Mouse (Mus musculus) MEL (cell line): ENCODE results near the gene Opcml. TPM values are rescaled to one million over a fixed set of nuclear protein-coding genes. Genes with fewer than 3 reads are reported as not detected.

Source experiments
- DNase-seq: peaks from one replicate; pipeline ENCODE4 v3.0.0; 2011; ENCODE audit warnings: low read depth, low spot score
- H3K27ac ChIP-seq: 2 replicates; pipeline ENCODE4 v1.5.1; 2012; ENCODE audit warnings: low read depth, mild to moderate bottlenecking, control low read depth, low read length, moderate library complexity; ENCODE audit not compliant: control insufficient read depth
- H3K27me3 ChIP-seq, 2 experiments: fragments of 150-350 bp in 1 of 2; sonication (generic) in 1 of 2; 2 replicates each; pipeline ENCODE4 v1.6.1; 2012; ENCODE audit warnings: low read length in 2 of 2, mild to moderate bottlenecking in 2 of 2, improper control_type of control experiment in 1 of 2, moderate library complexity in 1 of 2; ENCODE audit not compliant: insufficient read depth in 2 of 2, control insufficient read depth in 1 of 2
- H3K36me3 ChIP-seq, 2 experiments: 2 replicates each; pipeline ENCODE4 v1.6.1; 2012 to 2014; ENCODE audit warnings: low read length in 2 of 2, improper control_type of control experiment in 1 of 2, inconsistent platforms in 1 of 2, mild to moderate bottlenecking in 1 of 2; ENCODE audit not compliant: insufficient read depth in 2 of 2, control insufficient read depth in 1 of 2
- H3K4me1 ChIP-seq, 2 experiments: fragments of 150-350 bp in 1 of 2; sonication (generic) in 1 of 2; 2 replicates each; pipeline ENCODE4 v1.6.1; 2012; ENCODE audit warnings: low read length in 2 of 2, improper control_type of control experiment in 1 of 2, mild to moderate bottlenecking in 1 of 2; ENCODE audit not compliant: insufficient read depth in 2 of 2, control insufficient read depth in 1 of 2
- H3K4me3 ChIP-seq, 2 experiments: fragments of 150-350 bp in 1 of 2; sonication (generic) in 1 of 2; 2 replicates each; pipeline ENCODE4 v1.5.1; 2012; ENCODE audit warnings: low read depth in 2 of 2, low read length in 2 of 2, mild to moderate bottlenecking in 2 of 2, moderate library complexity in 2 of 2, control low read depth in 1 of 2, improper control_type of control experiment in 1 of 2; ENCODE audit not compliant: control insufficient read depth in 1 of 2, insufficient read depth in 1 of 2
- H3K79me2 ChIP-seq: 2 replicates; pipeline ENCODE4 v1.6.1; 2012; ENCODE audit warnings: mild to moderate bottlenecking, low read length, moderate library complexity; ENCODE audit not compliant: control insufficient read depth, poor library complexity, insufficient read depth
- H3K9ac ChIP-seq: 2 replicates; pipeline ENCODE4 v1.6.1; 2012; ENCODE audit warnings: low read depth, mild to moderate bottlenecking, control low read depth, low read length, moderate library complexity; ENCODE audit not compliant: control insufficient read depth, poor library complexity, severe bottlenecking
- H3K9me3 ChIP-seq: fragments of 150-350 bp; sonication (generic); replicated peaks from 2 replicates; pipeline ENCODE4 v1.6.1; 2012; ENCODE audit warnings: mild to moderate bottlenecking, low read length, improper control_type of control experiment, moderate library complexity; ENCODE audit not compliant: insufficient read depth
- BHLHE40 ChIP-seq: IDR thresholded peaks from 2 replicates; pipeline ENCODE4 v1.6.1; 2012; ENCODE audit warnings: low read depth, mild to moderate bottlenecking, inconsistent platforms, low read length, improper control_type of control experiment, borderline replicate concordance
- CTCF ChIP-seq, 3 experiments: IDR thresholded peaks in 2 of 3; conservative IDR thresholded peaks in 1 of 3; 2 replicates each; pipeline ENCODE4 v1.5.1; 2011 to 2012; ENCODE audit warnings: low read length in 3 of 3, low read depth in 2 of 3, mild to moderate bottlenecking in 2 of 3, improper control_type of control experiment in 1 of 3, inconsistent platforms in 1 of 3, mixed read lengths in 1 of 3, moderate library complexity in 1 of 3; ENCODE audit not compliant: control insufficient read depth in 1 of 3, insufficient read depth in 1 of 3, poor library complexity in 1 of 3, severe bottlenecking in 1 of 3
- EP300 ChIP-seq, 2 experiments: IDR thresholded peaks; 2 replicates each; pipeline ENCODE4 v1.6.1; 2011; ENCODE audit warnings: improper control_type of control experiment in 2 of 2, low read length in 2 of 2, low read depth in 1 of 2, mild to moderate bottlenecking in 1 of 2
- ETS1 ChIP-seq: IDR thresholded peaks from 2 replicates; pipeline ENCODE4 v1.6.1; 2012; ENCODE audit warnings: low read depth, mild to moderate bottlenecking, inconsistent platforms, low read length, improper control_type of control experiment, moderate library complexity
- GABPA ChIP-seq: IDR thresholded peaks from 2 replicates; pipeline ENCODE4 v1.6.1; 2012; ENCODE audit warnings: low read depth, mild to moderate bottlenecking, inconsistent platforms, low read length, improper control_type of control experiment, moderate library complexity
- GATA1 ChIP-seq: IDR thresholded peaks from 2 replicates; pipeline ENCODE4 v1.6.1; 2011; ENCODE audit warnings: low read depth, low read length, improper control_type of control experiment
- JUND ChIP-seq: IDR thresholded peaks from 2 replicates; pipeline ENCODE4 v1.6.1; 2011; ENCODE audit warnings: low read depth, mild to moderate bottlenecking, improper control_type of control experiment, low read length
- KAT2A ChIP-seq: conservative IDR thresholded peaks from 2 replicates; pipeline ENCODE4 v1.6.1; 2012; ENCODE audit warnings: low read depth, low read length, improper control_type of control experiment, inconsistent platforms
- MAFK ChIP-seq: IDR thresholded peaks from 2 replicates; pipeline ENCODE4 v1.6.1; 2011; ENCODE audit warnings: low read depth, mild to moderate bottlenecking, low read length, improper control_type of control experiment, borderline replicate concordance
- MAX ChIP-seq: IDR thresholded peaks from 2 replicates; pipeline ENCODE4 v1.6.1; 2011; ENCODE audit warnings: low read length, improper control_type of control experiment
- MAZ ChIP-seq: IDR thresholded peaks from 2 replicates; pipeline ENCODE4 v1.6.1; 2012; ENCODE audit warnings: low read depth, mild to moderate bottlenecking, inconsistent platforms, low read length, improper control_type of control experiment
- MXI1 ChIP-seq: IDR thresholded peaks from 2 replicates; pipeline ENCODE4 v1.6.1; 2011; ENCODE audit warnings: mild to moderate bottlenecking, low read depth, low read length, improper control_type of control experiment
- MYC ChIP-seq: IDR thresholded peaks from 2 replicates; pipeline ENCODE4 v1.6.1; 2011; ENCODE audit warnings: low read depth, mild to moderate bottlenecking, low read length, improper control_type of control experiment, moderate library complexity
- NELFE ChIP-seq: IDR thresholded peaks from 2 replicates; pipeline ENCODE4 v1.6.1; 2011; ENCODE audit warnings: low read depth, low read length, improper control_type of control experiment
- NRF1 ChIP-seq: IDR thresholded peaks from 2 replicates; pipeline ENCODE4 v1.6.1; 2014; ENCODE audit warnings: low read depth, mild to moderate bottlenecking, inconsistent platforms, low read length, improper control_type of control experiment, moderate library complexity; ENCODE audit not compliant: poor library complexity, insufficient read depth, severe bottlenecking
- POLR2AphosphoS2 ChIP-seq: IDR thresholded peaks from 2 replicates; pipeline ENCODE4 v1.6.1; 2011; ENCODE audit warnings: low read length, improper control_type of control experiment
- POLR2AphosphoS5 ChIP-seq: IDR thresholded peaks from 2 replicates; pipeline ENCODE4 v1.6.1; 2012; ENCODE audit warnings: low read depth, borderline replicate concordance, mild to moderate bottlenecking, inconsistent platforms, low read length, moderate library complexity, mixed read lengths
- RAD21 ChIP-seq: IDR thresholded peaks from 2 replicates; pipeline ENCODE4 v1.6.1; 2011; ENCODE audit warnings: mild to moderate bottlenecking, low read depth, low read length, improper control_type of control experiment
- RCOR1 ChIP-seq: IDR thresholded peaks from 2 replicates; pipeline ENCODE4 v1.6.1; 2012; ENCODE audit warnings: low read depth, mild to moderate bottlenecking, inconsistent platforms, low read length, improper control_type of control experiment
- SIN3A ChIP-seq: IDR thresholded peaks from 2 replicates; pipeline ENCODE4 v1.6.1; 2012; ENCODE audit warnings: low read length, improper control_type of control experiment, inconsistent platforms
- SMC3 ChIP-seq: IDR thresholded peaks from 2 replicates; pipeline ENCODE4 v1.6.1; 2011; ENCODE audit warnings: low read depth, low read length, improper control_type of control experiment
- TAL1 ChIP-seq: IDR thresholded peaks from 2 replicates; pipeline ENCODE4 v1.6.1; 2012; ENCODE audit warnings: mild to moderate bottlenecking, inconsistent platforms, low read length, moderate library complexity, mixed read lengths
- TBP ChIP-seq: IDR thresholded peaks from 2 replicates; pipeline ENCODE4 v1.8.0; 2011; ENCODE audit warnings: low read depth, low read length, improper control_type of control experiment
- TCF12 ChIP-seq: IDR thresholded peaks from 2 replicates; pipeline ENCODE4 v1.6.1; 2014; ENCODE audit warnings: low read depth, mild to moderate bottlenecking, inconsistent platforms, low read length, improper control_type of control experiment, moderate library complexity
- USF1 ChIP-seq: IDR thresholded peaks from 2 replicates; pipeline ENCODE4 v1.6.1; 2014; ENCODE audit warnings: low read depth, mild to moderate bottlenecking, inconsistent platforms, low read length, improper control_type of control experiment, moderate library complexity
- USF2 ChIP-seq, 2 experiments: IDR thresholded peaks; 2 replicates each; pipeline ENCODE4 v1.6.1; 2011 to 2012; ENCODE audit warnings: improper control_type of control experiment in 2 of 2, low read length in 2 of 2, borderline replicate concordance in 1 of 2, inconsistent platforms in 1 of 2, low read depth in 1 of 2, mild to moderate bottlenecking in 1 of 2; ENCODE audit not compliant: insufficient read depth in 1 of 2
- ZC3H11A ChIP-seq: IDR thresholded peaks from 2 replicates; pipeline ENCODE4 v1.6.1; 2012; ENCODE audit warnings: low read depth, mild to moderate bottlenecking, inconsistent platforms, low read length, improper control_type of control experiment
- ZMIZ1 ChIP-seq: IDR thresholded peaks from 2 replicates; pipeline ENCODE4 v1.6.1; 2012; ENCODE audit warnings: low read depth, mild to moderate bottlenecking, inconsistent platforms, low read length, improper control_type of control experiment, moderate library complexity
- polyA plus RNA-seq, 2 experiments: library from polyadenylated mRNA; stranded (reverse) in 1 of 2; unstranded in 1 of 2; fragments of >175 nt in 1 of 2; fragments of >200 nt in 1 of 2; gene quantifications; 2 replicates each; pipeline versions ENCODE4 v1.2.1 to v1.2.4; 2012; ENCODE audit warnings: low replicate concordance in 2 of 2, low read depth in 1 of 2; ENCODE audit not compliant: insufficient read length in 2 of 2, insufficient read depth in 1 of 2, missing spikeins in 1 of 2
- total RNA-seq: library from RNA; depleted of rRNA; stranded (reverse); fragments of 300-350 nt; gene quantifications from 2 replicates; pipeline ENCODE4 v1.2.3, GENCODE M21; 2012

Gene Opcml
- total and polyA plus RNA-seq, 3 experiments = not detected

GRCm38 (mm10) chr9:28261078-28261753, 470.6 kb downstream of the Opcml start:
- no peak overlapping the region for H3K4me3 ChIP-seq
- TF ChIP-seq POLR2AphosphoS2 (no peak), SIN3A (no peak), ETS1 (no peak), RAD21 (peak; percentile 78), TAL1 (no peak), NELFE (no peak), CTCF (IDR thresholded peaks at IDR 0.05 in 2 of 3, conservative IDR thresholded peaks at IDR 0.05 in 1 of 3; ENCODE audit: control insufficient read depth in 1 of 3, insufficient read depth in 1 of 3, low read depth in 2 of 3, low read length in 3 of 3, poor library complexity in 1 of 3, severe bottlenecking in 1 of 3) (peak; percentile 47 to 77 (median 69)), MAFK (no peak), USF2 (IDR thresholded peaks at IDR 0.05; ENCODE audit: borderline replicate concordance in 1 of 2, insufficient read depth in 1 of 2, low read depth in 1 of 2, low read length in 2 of 2) (no peak), JUND (no peak), EP300 (IDR thresholded peaks at IDR 0.05; ENCODE audit: low read depth in 1 of 2, low read length in 2 of 2) (no peak), TBP (no peak), SMC3 (peak; percentile 67), ZC3H11A (peak; percentile 45), MXI1 (no peak), TCF12 (no peak)
- H3K27me3 ChIP-seq = no peaks in the 10 kb centered on the region
- H3K36me3 ChIP-seq = no peaks in the 10 kb centered on the region
- H3K4me1 ChIP-seq = no peaks in the 10 kb centered on the region
- no peak overlapping the region for H3K9ac ChIP-seq
- H3K79me2 ChIP-seq = no peaks in the 10 kb centered on the region
- no peaks in the 10 kb centered on the region for H3K9me3 ChIP-seq
- H3K27ac ChIP-seq = no peak overlapping the region
- peak; percentile 48 for DNase-seq

GRCm38 (mm10) chr9:28262021-28262420, 471.4 kb downstream of the Opcml start:
- H3K27ac ChIP-seq = no peak overlapping the region
- no peak for DNase-seq
- H3K79me2 ChIP-seq = no peaks in the 10 kb centered on the region

More at GRCm38 (mm10) chr9:28262021-28262420, 471.4 kb downstream of the Opcml start:
- no peak overlapping the region for H3K9ac ChIP-seq
- H3K36me3 ChIP-seq = no peaks in the 10 kb centered on the region
- H3K4me1 ChIP-seq = no peaks in the 10 kb centered on the region
- TF ChIP-seq ZMIZ1 = no peak
- TF ChIP-seq GABPA = no peak
- no peak for TF ChIP-seq MAX
- TF ChIP-seq JUND = no peak
- TF ChIP-seq KAT2A = no peak
- no peak for TF ChIP-seq EP300 (IDR thresholded peaks at IDR 0.05; ENCODE audit: low read depth in 1 of 2, low read length in 2 of 2)
- no peak for TF ChIP-seq TCF12
- TF ChIP-seq USF1 = no peak
- no peak for TF ChIP-seq SIN3A
- no peak for TF ChIP-seq MAZ
- no peak for TF ChIP-seq SMC3
- no peak for TF ChIP-seq GATA1
- no peak for TF ChIP-seq MYC
- no peak for TF ChIP-seq ZC3H11A
- TF ChIP-seq RCOR1 = no peak
- TF ChIP-seq POLR2AphosphoS5 = no peak
- no peak for TF ChIP-seq MXI1
- no peak for TF ChIP-seq NRF1
- TF ChIP-seq BHLHE40 = no peak
- TF ChIP-seq, all 39 proteins: peak for 0
- no peaks in the 10 kb centered on the region for H3K27me3 ChIP-seq
- H3K4me3 ChIP-seq = no peak overlapping the region
- no peaks in the 10 kb centered on the region for H3K9me3 ChIP-seq
